In the genomic region with DNA sequence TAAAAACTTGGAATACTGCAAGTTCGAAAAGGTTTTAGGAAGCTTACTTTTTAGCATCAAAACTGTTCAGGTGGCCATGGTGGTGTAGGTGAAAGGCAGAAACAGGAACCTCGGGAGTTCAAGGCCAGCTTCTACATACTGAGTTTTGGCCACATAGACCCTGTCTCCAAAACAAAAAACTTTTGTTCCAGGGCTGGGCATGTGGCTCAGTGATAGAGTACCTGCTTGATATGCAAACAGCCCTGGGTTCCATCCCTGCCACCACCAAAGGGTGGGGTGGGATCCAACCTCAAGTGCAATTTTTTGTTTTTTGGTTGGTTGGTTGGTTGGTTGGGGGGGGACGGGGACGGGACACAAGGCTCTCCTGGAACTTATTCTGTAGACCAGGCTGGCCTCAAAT, we compare ENCODE assay signal across 29 mouse cellular contexts. TPM values are rescaled to one million over a fixed set of nuclear protein-coding genes. Genes with fewer than 3 reads are reported as not detected.
DNase-seq lines count a peak whose midpoint lies in the region; ATAC-seq and TF ChIP-seq lines count a peak whose summit lies in the region.
"Had no signal": no experiment of that assay in that cellular context is flagged by ENCODE, and none has a peak within 500 bp of the region (broad histone marks: within the 10 kb centered on the region; RNA-seq: fewer than 3 reads in every experiment).

No protein-coding gene starts in this region.

- H3K9ac ChIP-seq in heart, embryonic 16.5 days (ENCODE audit: low read length): no peak overlapping the region
- no peak overlapping the region for H3K9ac ChIP-seq in ES-Bruce4 (ENCODE audit: low read depth, poor library complexity, severe bottlenecking)
- H3K9ac ChIP-seq in stomach, embryonic 16.5 days (ENCODE audit: low read length): no peak overlapping the region
- H3K9ac ChIP-seq in hindbrain, embryonic 13.5 days: no peak overlapping the region
- H3K9ac ChIP-seq: embryonic facial prominence, embryonic 12.5 days; forebrain, embryonic 12.5 days; forebrain, postnatal 0 days; hindbrain, embryonic 15.5 days; limb, embryonic 13.5 days; liver, embryonic 12.5 days; liver, postnatal 0 days; midbrain, embryonic 15.5 days; neural tube, embryonic 15.5 days had no signal

- no peak overlapping the region for H3K4me3 ChIP-seq in heart, embryonic 16.5 days (ENCODE audit: low read length)
- H3K4me3 ChIP-seq in heart, embryonic 10.5 days: no peak overlapping the region
- H3K4me3 ChIP-seq in ES-Bruce4 (ENCODE audit: low read depth, low read length): no peak overlapping the region
- no peak overlapping the region for H3K4me3 ChIP-seq in stomach, embryonic 16.5 days (replicated peaks; ENCODE audit: low read length)
- H3K4me3 ChIP-seq in hindbrain, embryonic 13.5 days: no peak overlapping the region
- H3K4me3 ChIP-seq: embryonic facial prominence, embryonic 12.5 days; forebrain, embryonic 12.5 days; hindbrain, embryonic 15.5 days; layer of hippocampus, adult 2 months; left cerebral cortex, adult 2 months; limb, embryonic 13.5 days; liver, embryonic 12.5 days; midbrain, embryonic 10.5 days; midbrain, embryonic 15.5 days; neural tube, embryonic 15.5 days had no signal

- no peak for DNase-seq in heart, embryonic 10.5 days (ENCODE audit: low spot score)
- DNase-seq in R1 (ENCODE audit: low read depth, low spot score): peak; percentile 59
- DNase-seq in kidney, adult 8-10 months: no peak
- DNase-seq: cerebellum, adult 11 months; cerebellum, adult 9-10 months; cerebellum, postnatal 36 days; forebrain, postnatal 0 days; kidney, adult 11 months; kidney, postnatal 36 days; liver, postnatal 0 days; lung, postnatal 14 days; spleen, adult 18-20 months; thymus, postnatal 25 days had no signal

- WGBS in heart, embryonic 16.5 days: 84% methylated on average over 4 of the region's 4 CpGs
- 90% methylated on average over 4 of the region's 4 CpGs for WGBS in heart, embryonic 10.5 days
- 86% methylated on average over 4 of the region's 4 CpGs for WGBS in stomach, embryonic 16.5 days
- WGBS in hindbrain, embryonic 13.5 days: 93% methylated on average over 4 of the region's 4 CpGs

- TF ChIP-seq EP300 in ES-Bruce4 (IDR thresholded peaks at IDR 0.05; ENCODE audit: insufficient read depth, low read depth, low read length): 0 out of 2 replicates have a peak, but pooled peaks have one; percentile 57

- TF ChIP-seq POLR2A in ES-Bruce4 (IDR thresholded peaks at IDR 0.05; ENCODE audit: insufficient read depth, low read length): no peak

- H3K4me2 ChIP-seq in heart, embryonic 16.5 days (ENCODE audit: low read depth, low read length): no peak overlapping the region
- no peak overlapping the region for H3K4me2 ChIP-seq in stomach, embryonic 16.5 days (ENCODE audit: low read depth, low read length)
- H3K4me2 ChIP-seq in hindbrain, embryonic 13.5 days: no peak overlapping the region
- H3K4me2 ChIP-seq: embryonic facial prominence, embryonic 12.5 days; forebrain, embryonic 12.5 days; heart, embryonic 11.5 days; hindbrain, embryonic 15.5 days; limb, embryonic 13.5 days; liver, embryonic 12.5 days; midbrain, embryonic 15.5 days; neural tube, embryonic 15.5 days had no signal

- no peaks in the 10 kb centered on the region for H3K27me3 ChIP-seq in heart, embryonic 16.5 days (ENCODE audit: control insufficient read depth, insufficient read depth, low read length)
- no peaks in the 10 kb centered on the region for H3K27me3 ChIP-seq in heart, embryonic 10.5 days (ENCODE audit: insufficient read depth, poor library complexity, severe bottlenecking)
- no peaks in the 10 kb centered on the region for H3K27me3 ChIP-seq in ES-Bruce4 (ENCODE audit: control insufficient read depth, insufficient read depth, low read length, poor library complexity, severe bottlenecking)
- H3K27me3 ChIP-seq in stomach, embryonic 16.5 days (ENCODE audit: control insufficient read depth, insufficient read depth, low read length): no peaks in the 10 kb centered on the region
- H3K27me3 ChIP-seq in hindbrain, embryonic 13.5 days: 0 out of 2 replicates have a peak, but pooled peaks cover 3% of the 10 kb centered on the region
- H3K27me3 ChIP-seq: embryonic facial prominence, embryonic 12.5 days; forebrain, embryonic 12.5 days; hindbrain, embryonic 15.5 days; limb, embryonic 13.5 days; liver, embryonic 12.5 days; midbrain, embryonic 15.5 days; neural tube, embryonic 15.5 days had no signal

- ATAC-seq in heart, embryonic 16.5 days (replicated peaks; ENCODE audit: extremely low read depth, insufficient read depth, low FRiP score): no peak
- ATAC-seq in stomach, embryonic 16.5 days (ENCODE audit: insufficient read depth, low FRiP score): no peak
- ATAC-seq in hindbrain, embryonic 13.5 days (ENCODE audit: low FRiP score): no peak
- ATAC-seq: forebrain, postnatal 0 days; inflammation-experienced regulatory T-cells, adult 6 months; liver, embryonic 12.5 days; liver, postnatal 0 days; midbrain, embryonic 15.5 days had no signal

- no peak for TF ChIP-seq CTCF in ES-Bruce4 (IDR thresholded peaks at IDR 0.05; ENCODE audit: low read depth, low read length)

- no peaks in the 10 kb centered on the region for H3K4me1 ChIP-seq in heart, embryonic 16.5 days (ENCODE audit: control insufficient read depth, insufficient read depth, low read length)
- H3K4me1 ChIP-seq in heart, embryonic 10.5 days: peaks cover 4% of the 10 kb centered on the region; the same call in 1 of the 2 replicates
- peaks cover 3% of the 10 kb centered on the region for H3K4me1 ChIP-seq in ES-Bruce4 (ENCODE audit: control insufficient read depth, insufficient read depth, low read length)
- peaks cover 16% of the 10 kb centered on the region for H3K4me1 ChIP-seq in stomach, embryonic 16.5 days (ENCODE audit: control insufficient read depth, insufficient read depth, low read length)
- H3K4me1 ChIP-seq in hindbrain, embryonic 13.5 days (replicated peaks): no peaks in the 10 kb centered on the region
- H3K4me1 ChIP-seq: forebrain, embryonic 12.5 days; hindbrain, embryonic 15.5 days; liver, embryonic 12.5 days; midbrain, embryonic 10.5 days; midbrain, embryonic 15.5 days; neural tube, embryonic 15.5 days had no signal

- no peaks in the 10 kb centered on the region for H3K9me3 ChIP-seq in heart, embryonic 16.5 days (replicated peaks; ENCODE audit: control insufficient read depth, low read length)
- no peaks in the 10 kb centered on the region for H3K9me3 ChIP-seq in heart, embryonic 10.5 days
- no peaks in the 10 kb centered on the region for H3K9me3 ChIP-seq in ES-Bruce4 (replicated peaks; ENCODE audit: control insufficient read depth, insufficient read depth, low read length, poor library complexity, severe bottlenecking)
- H3K9me3 ChIP-seq in stomach, embryonic 16.5 days (replicated peaks; ENCODE audit: control insufficient read depth, low read length): no peaks in the 10 kb centered on the region
- H3K9me3 ChIP-seq in hindbrain, embryonic 13.5 days: no peaks in the 10 kb centered on the region
- H3K9me3 ChIP-seq: embryonic facial prominence, embryonic 12.5 days; forebrain, embryonic 12.5 days; hindbrain, embryonic 15.5 days; limb, embryonic 13.5 days; liver, embryonic 12.5 days; midbrain, embryonic 10.5 days; midbrain, embryonic 15.5 days; neural tube, embryonic 15.5 days had no signal

- peaks cover 18% of the 10 kb centered on the region for H3K36me3 ChIP-seq in heart, embryonic 16.5 days (ENCODE audit: control insufficient read depth, insufficient read depth)
- peaks cover 31% of the 10 kb centered on the region for H3K36me3 ChIP-seq in heart, embryonic 10.5 days
- peaks cover 28% of the 10 kb centered on the region for H3K36me3 ChIP-seq in ES-Bruce4 (ENCODE audit: control insufficient read depth, insufficient read depth, low read length, poor library complexity, severe bottlenecking)
- peaks cover 10% of the 10 kb centered on the region for H3K36me3 ChIP-seq in stomach, embryonic 16.5 days (ENCODE audit: control insufficient read depth, insufficient read depth, low read length)
- H3K36me3 ChIP-seq in hindbrain, embryonic 13.5 days: peaks cover 27% of the 10 kb centered on the region

- H3K27ac ChIP-seq in heart, embryonic 16.5 days (ENCODE audit: low read length): 0 out of 2 replicates have a peak overlapping the region, but pooled peaks have one; percentile 20
- H3K27ac ChIP-seq in heart, embryonic 10.5 days: no peak overlapping the region
- H3K27ac ChIP-seq in ES-Bruce4 (ENCODE audit: insufficient read depth, low read length): peak overlapping the region; percentile 75
- peak overlapping the region; percentile 73 for H3K27ac ChIP-seq in stomach, embryonic 16.5 days (ENCODE audit: low read length)
- H3K27ac ChIP-seq in hindbrain, embryonic 13.5 days: no peak overlapping the region
- H3K27ac ChIP-seq: embryonic facial prominence, embryonic 12.5 days; forebrain, embryonic 12.5 days; hindbrain, embryonic 15.5 days; limb, embryonic 13.5 days; liver, embryonic 12.5 days; midbrain, embryonic 10.5 days; midbrain, embryonic 15.5 days; neural tube, embryonic 15.5 days had no signal

RNA-seq across cellular contexts. Expression of a gene that starts 10.1 kb away (rescaled TPM):
- polyA plus RNA-seq in heart, embryonic 16.5 days (2015; fragmentation: Nextera tagmentation; extraction: Ambion mirVana): 11.7 and 12.4 TPM in 2 replicates
- 8.7 and 9.8 TPM in 2 replicates for polyA plus RNA-seq in heart, embryonic 10.5 days (2016; fragmentation: Nextera tagmentation; extraction: Ambion mirVana)
- 21.9 and 26.5 TPM in 2 replicates for polyA plus RNA-seq in ES-Bruce4 (2011; ENCODE audit: insufficient read depth, insufficient read length, low read depth, missing spikeins)
- 8.7 and 11.8 TPM in 2 replicates for polyA plus RNA-seq in stomach, embryonic 16.5 days (2015; fragmentation: Nextera tagmentation; extraction: Ambion mirVana)
- 5.9 and 7.9 TPM in 2 replicates for polyA plus RNA-seq in hindbrain, embryonic 13.5 days (2015; fragmentation: Nextera tagmentation; extraction: Ambion mirVana)

RNA-seq across cellular contexts. Expression of a gene that starts 32.0 kb away (rescaled TPM):
- 42.5 and 48.1 TPM in 2 replicates for polyA plus RNA-seq in heart, embryonic 16.5 days (2015; fragmentation: Nextera tagmentation; extraction: Ambion mirVana)
- 61.5 and 79.9 TPM in 2 replicates for polyA plus RNA-seq in heart, embryonic 10.5 days (2016; fragmentation: Nextera tagmentation; extraction: Ambion mirVana)
- polyA plus RNA-seq in ES-Bruce4 (2011; ENCODE audit: insufficient read depth, insufficient read length, low read depth, missing spikeins): 109 and 113 TPM in 2 replicates
- 58.2 and 59.1 TPM in 2 replicates for polyA plus RNA-seq in stomach, embryonic 16.5 days (2015; fragmentation: Nextera tagmentation; extraction: Ambion mirVana)
- 45.5 and 47.3 TPM in 2 replicates for polyA plus RNA-seq in hindbrain, embryonic 13.5 days (2015; fragmentation: Nextera tagmentation; extraction: Ambion mirVana)

RNA-seq across cellular contexts. Expression of a gene that starts 55.4 kb away (rescaled TPM):
- 0.22 and 0.26 TPM in 2 replicates for polyA plus RNA-seq in heart, embryonic 16.5 days (2015; fragmentation: Nextera tagmentation; extraction: Ambion mirVana)
- polyA plus RNA-seq in heart, embryonic 10.5 days (2016; fragmentation: Nextera tagmentation; extraction: Ambion mirVana): 0.25 TPM in 1 of 2 replicates, not detected in the other
- polyA plus RNA-seq in ES-Bruce4 (2011; ENCODE audit: insufficient read depth, insufficient read length, low read depth, missing spikeins): 0.18 and 0.46 TPM in 2 replicates
- 0.81 and 0.96 TPM in 2 replicates for polyA plus RNA-seq in stomach, embryonic 16.5 days (2015; fragmentation: Nextera tagmentation; extraction: Ambion mirVana)
- polyA plus RNA-seq in hindbrain, embryonic 13.5 days (2015; fragmentation: Nextera tagmentation; extraction: Ambion mirVana): 0.53 and 0.88 TPM in 2 replicates

Comparison
In these comparisons a context has a peak if more than half of its experiments do, and no peak if none do; other contexts are left out.
1. H3K27ac ChIP-seq: peak in heart, embryonic 16.5 days (single experiment), ES-Bruce4 (single experiment) and stomach, embryonic 16.5 days (single experiment); none in heart, embryonic 10.5 days (single experiment) and hindbrain, embryonic 13.5 days (single experiment).